In genomic region chr2:105459512-105459911, GRCm38 (mm10) we compare ENCODE assay signal across 25 mouse cellular contexts.
"Had no signal": no experiment of that assay in that cellular context is flagged by ENCODE, and none has a peak within 500 bp of the region (broad histone marks: within the 10 kb centered on the region; RNA-seq: fewer than 3 reads in every experiment).

No protein-coding gene starts in this region.

- H3K4me2 ChIP-seq: heart, embryonic 11.5 days; heart, embryonic 13.5 days; heart, embryonic 15.5 days; hindbrain, embryonic 12.5 days; hindbrain, embryonic 14.5 days; intestine, embryonic 15.5 days; limb, embryonic 12.5 days; liver, embryonic 11.5 days had no signal

- DNase-seq: gastrocnemius, adult 2 months; gastrocnemius, postnatal 10 days; gastrocnemius, postnatal 25 days; heart, adult 2 months; heart, postnatal 4 days; kidney, adult 18-20 months; kidney, adult 8-10 months; kidney, postnatal 10 days; kidney, postnatal 25 days; kidney, postnatal 4 days; liver had no signal

- H3K4me1 ChIP-seq: hindbrain, embryonic 12.5 days; intestine, embryonic 15.5 days; limb, embryonic 10.5 days; limb, embryonic 12.5 days had no signal

- ATAC-seq: hindbrain, embryonic 16.5 days; inflammation-experienced regulatory T-cells, adult 6 months; intestine, embryonic 15.5 days; intestine, postnatal 0 days had no signal

- H3K27ac ChIP-seq: gastrocnemius, adult 2 months; heart, adult 2 months; heart, embryonic 13.5 days; heart, embryonic 15.5 days; hindbrain, embryonic 10.5 days; hindbrain, embryonic 12.5 days; hindbrain, embryonic 14.5 days; intestine, embryonic 15.5 days; left cerebral cortex, adult 2 months; limb, embryonic 10.5 days; limb, embryonic 12.5 days had no signal

- H3K4me3 ChIP-seq: gastrocnemius, adult 2 months; heart, adult 2 months; heart, embryonic 13.5 days; heart, embryonic 15.5 days; hindbrain, embryonic 10.5 days; hindbrain, embryonic 12.5 days; intestine, embryonic 15.5 days; left cerebral cortex, adult 2 months; limb, embryonic 10.5 days; limb, embryonic 12.5 days had no signal

- H3K9ac ChIP-seq: heart, embryonic 13.5 days; heart, embryonic 15.5 days; hindbrain, embryonic 12.5 days; hindbrain, embryonic 14.5 days; intestine, embryonic 15.5 days; limb, embryonic 12.5 days had no signal

- H3K27me3 ChIP-seq: heart, embryonic 13.5 days; heart, embryonic 15.5 days; intestine, embryonic 15.5 days; limb, embryonic 12.5 days had no signal

- H3K9me3 ChIP-seq: heart, embryonic 13.5 days; heart, embryonic 15.5 days; hindbrain, embryonic 10.5 days; hindbrain, embryonic 12.5 days; intestine, embryonic 15.5 days; limb, embryonic 10.5 days; limb, embryonic 12.5 days had no signal

- H3K36me3 ChIP-seq: heart, embryonic 13.5 days; heart, embryonic 15.5 days; hindbrain, embryonic 10.5 days; hindbrain, embryonic 12.5 days; intestine, embryonic 15.5 days; limb, embryonic 10.5 days; limb, embryonic 12.5 days had no signal
